Mouse (Mus musculus): ENCODE results near the gene Lpgat1. TPM values are rescaled to one million over a fixed set of nuclear protein-coding genes. Genes with fewer than 3 reads are reported as not detected.

Lpgat1 gene
- 96.9 TPM for polyA plus RNA-seq (2021)

- peak; percentile 75 for TF ChIP-seq CTCF (IDR thresholded peaks at IDR 0.05)
- H3K27me3 ChIP-seq = no peaks in the 10 kb centered on the region
- DNase-seq (ENCODE audit: low read depth, low spot score) = no peak
- CTCF ChIA-PET = interaction anchor here (1.3 to 2.8 kb wide), 3 partner anchors 11 to 132 kb away, joined by 4 to 13 read pairs (median 7); no protein-coding TSS in a partner anchor
- peak; percentile 81 for ATAC-seq
- in situ Hi-C loops (cut with MboI; ENCODE audit: low pct_unique_long_range_greater_than_20kb) = no loop called here
- POLR2A ChIA-PET = interaction anchor here (0.6 to 1.2 kb wide), 8 partner anchors 12 to 899 kb away, joined by 3 to 5 read pairs (median 4); no protein-coding TSS in a partner anchor
Observed at GRCm38 (mm10) chr1:191717601-191718498, at the start of gene Lpgat1. Gene Lpgat1, plus strand, starts transcription at chr1:191717834.

GRCm38 (mm10) chr1:191668030-191668429 lies 49.6 kb upstream of the Lpgat1 start:
- H3K27me3 ChIP-seq = no peaks in the 10 kb centered on the region
- in situ Hi-C loops (cut with MboI; ENCODE audit: low pct_unique_long_range_greater_than_20kb) = no loop called here
- ATAC-seq (peak; percentile 60), DNase-seq (ENCODE audit: low read depth, low spot score) (no peak)
- POLR2A ChIA-PET = no interaction called here
- CTCF ChIA-PET = interaction anchor here (1.5 kb wide), 1 partner anchor 92 kb away, joined by 4 read pairs; no protein-coding TSS in a partner anchor
- no peak for TF ChIP-seq CTCF (IDR thresholded peaks at IDR 0.05)

DNA sequence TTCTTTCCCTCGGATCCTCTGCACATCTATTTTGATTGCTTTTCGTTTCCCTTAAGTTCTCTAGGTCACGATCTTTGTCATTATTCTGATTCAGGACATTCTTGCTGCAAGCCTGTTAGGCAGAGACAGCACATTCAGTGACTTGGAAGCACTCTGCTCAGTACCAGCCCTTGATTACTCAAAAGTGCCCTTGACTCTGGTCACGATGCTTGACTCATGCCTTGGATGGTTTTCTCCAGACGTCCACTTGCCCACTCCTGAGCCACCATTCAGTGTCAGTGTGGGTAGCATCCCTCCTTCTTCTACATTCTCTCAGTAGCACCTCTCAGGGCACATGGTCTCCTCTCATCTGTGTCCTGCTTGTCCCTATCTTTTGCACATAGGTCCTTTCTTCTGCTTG lies 43.6 kb upstream of the Lpgat1 start:
- CTCF ChIA-PET = no interaction called here
- no peak for DNase-seq (ENCODE audit: low read depth, low spot score)
- H3K27me3 ChIP-seq = no peaks in the 10 kb centered on the region
- ATAC-seq = no peak
- POLR2A ChIA-PET = no interaction called here
- in situ Hi-C loops (cut with MboI; ENCODE audit: low pct_unique_long_range_greater_than_20kb) = no loop called here
- TF ChIP-seq CTCF (IDR thresholded peaks at IDR 0.05) = no peak

DNA sequence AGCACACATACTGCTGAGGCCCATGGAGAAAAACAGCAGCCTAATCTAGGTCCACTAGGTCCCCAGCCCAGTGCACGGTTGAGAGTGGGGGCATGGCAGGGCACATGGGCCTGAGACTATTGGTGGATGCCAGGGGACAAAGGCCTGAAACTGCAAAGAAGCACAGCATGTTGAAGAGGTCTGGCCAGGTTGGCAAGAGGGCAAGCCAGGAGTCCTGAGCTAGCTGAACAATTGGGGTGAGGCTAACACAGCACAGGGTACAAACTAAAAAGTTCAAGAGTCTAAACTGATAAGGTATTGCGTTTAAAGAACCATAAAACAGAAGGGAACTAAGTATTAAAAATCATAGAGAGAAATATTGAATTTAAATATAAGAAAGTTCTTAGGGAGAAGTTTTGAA lies 36.0 kb upstream of the Lpgat1 start:
- in situ Hi-C loops (cut with MboI; ENCODE audit: low pct_unique_long_range_greater_than_20kb) = no loop called here

DNA sequence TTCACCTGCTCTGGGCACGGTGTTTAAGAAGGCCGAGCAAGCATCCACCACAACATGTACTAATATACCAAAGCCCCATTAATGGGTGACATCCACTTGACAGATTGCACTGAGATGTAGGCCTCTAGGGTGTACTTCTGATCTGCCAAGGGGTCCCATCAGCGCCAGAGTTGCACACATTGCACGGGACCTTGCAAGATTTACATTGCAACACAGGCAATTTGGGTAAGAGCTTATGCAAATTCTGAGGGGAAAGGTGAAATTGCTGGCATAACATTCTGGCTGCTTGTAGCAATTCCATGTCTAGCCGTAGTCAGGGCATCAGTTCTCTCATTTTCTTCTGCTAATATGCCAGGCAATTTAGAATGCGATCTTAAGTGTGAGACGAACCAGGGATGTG lies 30.1 kb upstream of the Lpgat1 start:
- CTCF ChIA-PET = interaction anchor here (0.6 kb wide), 1 partner anchor 112 kb away, joined by 3 read pairs; the partner anchor contains the start of genes Dtl and Ints7
- in situ Hi-C loops (cut with MboI; ENCODE audit: low pct_unique_long_range_greater_than_20kb) = no loop called here
- TF ChIP-seq CTCF (IDR thresholded peaks at IDR 0.05) = no peak
- no peak for DNase-seq (ENCODE audit: low read depth, low spot score)
- POLR2A ChIA-PET = no interaction called here
- no peaks in the 10 kb centered on the region for H3K27me3 ChIP-seq
- no peak for ATAC-seq

More for the DNA sequence above, 36.0 kb upstream of the Lpgat1 start:
- no peak for TF ChIP-seq CTCF (IDR thresholded peaks at IDR 0.05)
- no peaks in the 10 kb centered on the region for H3K27me3 ChIP-seq
- DNase-seq (ENCODE audit: low read depth, low spot score) = no peak
- no peak for ATAC-seq
- ChIA-PET POLR2A (no interaction called here), CTCF (interaction anchor here (0.8 kb wide), 1 partner anchor 10 kb away, joined by 3 read pairs; no protein-coding TSS in a partner anchor)

DNA sequence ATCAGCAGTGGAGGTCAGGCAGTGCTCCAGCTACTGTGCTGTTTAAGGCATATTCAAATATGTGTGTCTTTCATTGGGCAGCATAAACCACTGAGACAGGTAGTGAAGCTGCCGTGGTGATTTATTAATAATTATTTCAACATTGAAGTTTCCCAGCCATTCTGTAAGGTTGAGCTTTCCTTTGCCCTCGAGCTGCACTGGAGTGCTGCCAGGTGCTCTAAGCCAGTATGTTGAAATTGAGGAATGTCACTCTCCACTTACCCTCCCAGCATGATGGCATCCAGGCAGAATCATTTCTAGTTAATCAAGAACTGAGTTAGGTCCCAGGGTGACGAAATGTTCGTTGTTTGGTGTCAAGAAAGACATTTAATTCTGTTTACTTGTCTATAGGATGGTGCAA lies 24.4 kb upstream of the Lpgat1 start:
- CTCF ChIA-PET = interaction anchor here (0.8 to 2.0 kb wide), 5 partner anchors 8 to 106 kb away, joined by 3 to 7 read pairs (median 5); no protein-coding TSS in a partner anchor
- peak; percentile 97 for DNase-seq (ENCODE audit: low read depth, low spot score)
- POLR2A ChIA-PET = interaction anchor here (0.8 kb wide), 1 partner anchor 24 kb away, joined by 5 read pairs; the partner anchor contains the start of gene Lpgat1

GRCm38 (mm10) chr1:191698253-191698795 lies 19.3 kb upstream of the Lpgat1 start:
- in situ Hi-C loops (cut with MboI; ENCODE audit: low pct_unique_long_range_greater_than_20kb) = no loop called here
- CTCF ChIA-PET = interaction anchor here (1.0 to 2.2 kb wide), 3 partner anchors 9 to 36 kb away, joined by 3 to 7 read pairs (median 4); no protein-coding TSS in a partner anchor
- POLR2A ChIA-PET = interaction anchor here (0.5 kb wide), 1 partner anchor 10 kb away, joined by 6 read pairs; no protein-coding TSS in a partner anchor
- DNase-seq (ENCODE audit: low read depth, low spot score) (no peak), ATAC-seq (no peak)
- TF ChIP-seq CTCF (IDR thresholded peaks at IDR 0.05) = no peak
- no peaks in the 10 kb centered on the region for H3K27me3 ChIP-seq

More for the DNA sequence above, 24.4 kb upstream of the Lpgat1 start:
- no peak for TF ChIP-seq CTCF (IDR thresholded peaks at IDR 0.05)
- in situ Hi-C loops (cut with MboI; ENCODE audit: low pct_unique_long_range_greater_than_20kb) = no loop called here
- ATAC-seq = peak; percentile 87
- no peaks in the 10 kb centered on the region for H3K27me3 ChIP-seq

GRCm38 (mm10) chr1:191704535-191704934 lies 13.1 kb upstream of the Lpgat1 start:
- DNase-seq (ENCODE audit: low read depth, low spot score) (no peak), ATAC-seq (no peak)
- no peaks in the 10 kb centered on the region for H3K27me3 ChIP-seq
- ChIA-PET POLR2A (no interaction called here), CTCF (no interaction called here)
- no peak for TF ChIP-seq CTCF (IDR thresholded peaks at IDR 0.05)
- in situ Hi-C loops (cut with MboI; ENCODE audit: low pct_unique_long_range_greater_than_20kb) = no loop called here

GRCm38 (mm10) chr1:191706541-191707078 lies 11.0 kb upstream of the Lpgat1 start:
- CTCF ChIA-PET = interaction anchor here (1.9 to 2.5 kb wide), 2 partner anchors 9 to 10 kb away, joined by 7 to 13 read pairs; partner anchors contain the start of gene Lpgat1
- DNase-seq (ENCODE audit: low read depth, low spot score) = no peak
- no peaks in the 10 kb centered on the region for H3K27me3 ChIP-seq
- in situ Hi-C loops (cut with MboI; ENCODE audit: low pct_unique_long_range_greater_than_20kb) = no loop called here
- POLR2A ChIA-PET = interaction anchor here (1.4 kb wide), 1 partner anchor 11 kb away, joined by 3 read pairs; the partner anchor contains the start of gene Lpgat1
- no peak for TF ChIP-seq CTCF (IDR thresholded peaks at IDR 0.05)
- ATAC-seq = no peak

- ATAC-seq (no peak), DNase-seq (ENCODE audit: low read depth, low spot score) (no peak)
- no peak for TF ChIP-seq CTCF (IDR thresholded peaks at IDR 0.05)
- in situ Hi-C loops (cut with MboI; ENCODE audit: low pct_unique_long_range_greater_than_20kb) = no loop called here
- ChIA-PET POLR2A (no interaction called here), CTCF (no interaction called here)
- H3K27me3 ChIP-seq = no peaks in the 10 kb centered on the region
Observed at GRCm38 (mm10) chr1:191709811-191710210, 7.8 kb upstream of the Lpgat1 start.

Data from Patski (cell line).